9 mouse cellular contexts compared by ENCODE assay signal in genomic region chr11:69096360-69096986, GRCm38 (mm10). TPM values are rescaled to one million over a fixed set of nuclear protein-coding genes. Genes with fewer than 3 reads are reported as not detected.
A peak's percentile ranks its signal among the peaks of the same experiment; 100 is the strongest.
DNase-seq lines count a peak whose midpoint lies in the region; ATAC-seq and TF ChIP-seq lines count a peak whose summit lies in the region.
"Had no signal": no experiment of that assay in that cellular context is flagged by ENCODE, and none has a peak within 500 bp of the region (broad histone marks: within the 10 kb centered on the region; RNA-seq: fewer than 3 reads in every experiment).

No protein-coding gene starts in this region.

- 12% methylated on average over 9 of the region's 9 CpGs for WGBS in heart, embryonic 13.5 days
- WGBS in forebrain, embryonic 15.5 days: 10% methylated on average over 9 of the region's 9 CpGs
- WGBS in liver, postnatal 0 days (ENCODE audit: insufficient replicate concordance): 10% methylated on average over 9 of the region's 9 CpGs

- DNase-seq in heart, postnatal 4 days: no peak
- DNase-seq in liver, postnatal 0 days: no peak
- no peak for DNase-seq in cerebellum, postnatal 10 days
- no peak for DNase-seq in c-Kit-positive CD71-positive TER-119-positive erythroid progenitor cells, embryonic 14.5 days (ENCODE audit: low spot score)

- peak overlapping the region; percentile 89 for H3K9ac ChIP-seq in heart, embryonic 13.5 days
- peak overlapping the region; percentile 59 for H3K9ac ChIP-seq in ES-Bruce4 (ENCODE audit: low read depth, poor library complexity, severe bottlenecking)
- peak overlapping the region; percentile 29 for H3K9ac ChIP-seq in forebrain, embryonic 15.5 days (replicated peaks)
- H3K9ac ChIP-seq in liver, postnatal 0 days (replicated peaks): peak overlapping the region; percentile 93

- peaks cover 23% of the 10 kb centered on the region for H3K36me3 ChIP-seq in heart, embryonic 13.5 days
- H3K36me3 ChIP-seq in ES-Bruce4 (ENCODE audit: control insufficient read depth, insufficient read depth, low read length, poor library complexity, severe bottlenecking): peaks cover 7% of the 10 kb centered on the region; the same call in 1 of the 2 replicates
- peaks cover 8% of the 10 kb centered on the region; the same call in 1 of the 2 replicates for H3K36me3 ChIP-seq in forebrain, embryonic 15.5 days
- peaks cover 24% of the 10 kb centered on the region for H3K36me3 ChIP-seq in liver, postnatal 0 days (replicated peaks; ENCODE audit: insufficient read depth, low read length)

- no peak for TF ChIP-seq POLR2A in ES-Bruce4 (IDR thresholded peaks at IDR 0.05; ENCODE audit: insufficient read depth, low read length)

- H3K4me1 ChIP-seq in heart, embryonic 13.5 days: peaks cover 79% of the 10 kb centered on the region
- no peaks in the 10 kb centered on the region for H3K4me1 ChIP-seq in ES-Bruce4 (ENCODE audit: control insufficient read depth, insufficient read depth, low read length)
- peaks cover 69% of the 10 kb centered on the region for H3K4me1 ChIP-seq in forebrain, embryonic 15.5 days
- H3K4me1 ChIP-seq in liver, postnatal 0 days (ENCODE audit: insufficient read depth): peaks cover 40% of the 10 kb centered on the region

- H3K9me3 ChIP-seq in heart, embryonic 13.5 days: no peaks in the 10 kb centered on the region
- no peaks in the 10 kb centered on the region for H3K9me3 ChIP-seq in ES-Bruce4 (replicated peaks; ENCODE audit: control insufficient read depth, insufficient read depth, low read length, poor library complexity, severe bottlenecking)
- H3K9me3 ChIP-seq in forebrain, embryonic 15.5 days: no peaks in the 10 kb centered on the region
- H3K9me3 ChIP-seq in liver, postnatal 0 days (ENCODE audit: low read length): no peaks in the 10 kb centered on the region

- peak overlapping the region; percentile 71 for H3K4me3 ChIP-seq in heart, embryonic 13.5 days
- H3K4me3 ChIP-seq in ES-Bruce4 (ENCODE audit: low read depth, low read length): peak overlapping the region; percentile 54
- H3K4me3 ChIP-seq in forebrain, embryonic 15.5 days: peak overlapping the region; percentile 45
- peak overlapping the region; percentile 81 for H3K4me3 ChIP-seq in liver, postnatal 0 days (ENCODE audit: low read depth, low read length)

- no peak for TF ChIP-seq CTCF in ES-Bruce4 (IDR thresholded peaks at IDR 0.05; ENCODE audit: low read depth, low read length)
- TF ChIP-seq CTCF in liver, postnatal 0 days (IDR thresholded peaks at IDR 0.05; ENCODE audit: low read depth): no peak

- no peak for TF ChIP-seq EP300 in ES-Bruce4 (IDR thresholded peaks at IDR 0.05; ENCODE audit: insufficient read depth, low read depth, low read length)
- TF ChIP-seq EP300 in liver, postnatal 0 days (IDR thresholded peaks at IDR 0.05; ENCODE audit: low read depth): no peak

- H3K27ac ChIP-seq in heart, embryonic 13.5 days (replicated peaks): peak overlapping the region; percentile 98
- H3K27ac ChIP-seq in ES-Bruce4 (ENCODE audit: insufficient read depth, low read length): no peak overlapping the region
- H3K27ac ChIP-seq in forebrain, embryonic 15.5 days (replicated peaks): peak overlapping the region; percentile 82
- peak overlapping the region; percentile 100 for H3K27ac ChIP-seq in liver, postnatal 0 days (ENCODE audit: low read depth)

- peak overlapping the region; percentile 99 for H3K4me2 ChIP-seq in heart, embryonic 13.5 days
- H3K4me2 ChIP-seq in forebrain, embryonic 15.5 days (replicated peaks): peak overlapping the region; percentile 69
- H3K4me2 ChIP-seq in liver, postnatal 0 days (ENCODE audit: low read depth, low read length): peak overlapping the region; percentile 94

- ATAC-seq in heart, embryonic 13.5 days (ENCODE audit: extremely low read depth, insufficient number of reproducible peaks, low FRiP score, low TSS enrichment): no peak
- no peak for ATAC-seq in forebrain, embryonic 15.5 days (replicated peaks)
- ATAC-seq in liver, postnatal 0 days: peak; percentile 5; the same call in 1 of the 2 replicates
- ATAC-seq in CD4-positive, CD25-positive, alpha-beta regulatory T cell, adult 4 months: no peak

- H3K27me3 ChIP-seq in heart, embryonic 13.5 days (replicated peaks): no peaks in the 10 kb centered on the region
- H3K27me3 ChIP-seq in ES-Bruce4 (ENCODE audit: control insufficient read depth, insufficient read depth, low read length, poor library complexity, severe bottlenecking): no peaks in the 10 kb centered on the region
- no peaks in the 10 kb centered on the region for H3K27me3 ChIP-seq in forebrain, embryonic 15.5 days
- H3K27me3 ChIP-seq in liver, postnatal 0 days (ENCODE audit: insufficient read depth, low read length): no peaks in the 10 kb centered on the region

RNA-seq across cellular contexts. Expression of gene Per1, which starts 1.5 kb away (rescaled TPM):
- polyA plus RNA-seq in heart, embryonic 13.5 days (2015; fragmentation: Nextera tagmentation; extraction: Ambion mirVana): 8.6 and 9.0 TPM in 2 replicates
- 10 to 100 TPM; 42.6 to 55.6 TPM for total RNA-seq in heart, postnatal 4 days (2021)
- 25.0 and 29.3 TPM in 2 replicates for polyA plus RNA-seq in ES-Bruce4 (2011; ENCODE audit: insufficient read depth, insufficient read length, low read depth, missing spikeins)
- polyA plus RNA-seq in forebrain, embryonic 15.5 days (2015; fragmentation: Nextera tagmentation; extraction: Ambion mirVana): 7.6 and 8.2 TPM in 2 replicates
- 3.0 and 8.2 TPM in 2 replicates for polyA plus RNA-seq in liver, postnatal 0 days (2015; fragmentation: Nextera tagmentation; extraction: Ambion mirVana)
- 1 to 10 TPM; 4.5 to 6.6 TPM for polyA plus RNA-seq in CD4-positive, CD25-positive, alpha-beta regulatory T cell, adult 4 months (2017; shearing (Covaris generic))

RNA-seq across cellular contexts. Expression of gene Vamp2, which starts 8.2 kb away (rescaled TPM):
- polyA plus RNA-seq in heart, embryonic 13.5 days (2015; fragmentation: Nextera tagmentation; extraction: Ambion mirVana): 79.5 and 82.1 TPM in 2 replicates
- 10 to 100 TPM; 80.2 to 84.6 TPM for total RNA-seq in heart, postnatal 4 days (2021)
- 39.5 and 41.6 TPM in 2 replicates for polyA plus RNA-seq in ES-Bruce4 (2011; ENCODE audit: insufficient read depth, insufficient read length, low read depth, missing spikeins)
- 179 and 188 TPM in 2 replicates for polyA plus RNA-seq in forebrain, embryonic 15.5 days (2015; fragmentation: Nextera tagmentation; extraction: Ambion mirVana)
- 13.6 and 14.2 TPM in 2 replicates for polyA plus RNA-seq in liver, postnatal 0 days (2015; fragmentation: Nextera tagmentation; extraction: Ambion mirVana)
- polyA plus RNA-seq in CD4-positive, CD25-positive, alpha-beta regulatory T cell, adult 4 months (2017; shearing (Covaris generic)): 10 to 100 TPM; 26.0 to 35.9 TPM

RNA-seq across cellular contexts. Expression of gene Hes7, which starts 23.7 kb away (rescaled TPM):
- 0.47 and 0.67 TPM in 2 replicates for polyA plus RNA-seq in heart, embryonic 13.5 days (2015; fragmentation: Nextera tagmentation; extraction: Ambion mirVana)
- under 1 TPM; 0.23 to 0.29 TPM for total RNA-seq in heart, postnatal 4 days (2021)
- not detected in 2 replicates for polyA plus RNA-seq in ES-Bruce4 (2011; ENCODE audit: insufficient read depth, insufficient read length, low read depth, missing spikeins)
- polyA plus RNA-seq in forebrain, embryonic 15.5 days (2015; fragmentation: Nextera tagmentation; extraction: Ambion mirVana): 0.42 and 0.46 TPM in 2 replicates
- polyA plus RNA-seq in liver, postnatal 0 days (2015; fragmentation: Nextera tagmentation; extraction: Ambion mirVana): 0.07 and 0.15 TPM in 2 replicates
- polyA plus RNA-seq in CD4-positive, CD25-positive, alpha-beta regulatory T cell, adult 4 months (2017; shearing (Covaris generic)): not detected
- total RNA-seq: gastrocnemius, postnatal 25 days had no signal

RNA-seq across cellular contexts. Expression of gene Tmem107, which starts 25.9 kb away (rescaled TPM):
- polyA plus RNA-seq in heart, embryonic 13.5 days (2015; fragmentation: Nextera tagmentation; extraction: Ambion mirVana): 28.4 and 31.3 TPM in 2 replicates
- total RNA-seq in heart, postnatal 4 days (2021): 1 to 10 TPM; 6.7 to 8.6 TPM
- 17.1 and 24.7 TPM in 2 replicates for polyA plus RNA-seq in ES-Bruce4 (2011; ENCODE audit: insufficient read depth, insufficient read length, low read depth, missing spikeins)
- polyA plus RNA-seq in forebrain, embryonic 15.5 days (2015; fragmentation: Nextera tagmentation; extraction: Ambion mirVana): 47.6 and 50.5 TPM in 2 replicates
- 12.5 and 13.0 TPM in 2 replicates for polyA plus RNA-seq in liver, postnatal 0 days (2015; fragmentation: Nextera tagmentation; extraction: Ambion mirVana)
- polyA plus RNA-seq in CD4-positive, CD25-positive, alpha-beta regulatory T cell, adult 4 months (2017; shearing (Covaris generic)): 1 to 10 TPM; 2.4 to 4.2 TPM

RNA-seq across cellular contexts. Expression of gene 9130213A22Rik, which starts 25.9 kb away (rescaled TPM):
- 0.41 and 0.60 TPM in 2 replicates for polyA plus RNA-seq in heart, embryonic 13.5 days (2015; fragmentation: Nextera tagmentation; extraction: Ambion mirVana)
- total RNA-seq in heart, postnatal 4 days (2021): under 1 TPM; 0.29 to 0.65 TPM
- not detected in 2 replicates for polyA plus RNA-seq in ES-Bruce4 (2011; ENCODE audit: insufficient read depth, insufficient read length, low read depth, missing spikeins)
- 0.31 and 0.38 TPM in 2 replicates for polyA plus RNA-seq in forebrain, embryonic 15.5 days (2015; fragmentation: Nextera tagmentation; extraction: Ambion mirVana)
- 0.06 and 0.07 TPM in 2 replicates for polyA plus RNA-seq in liver, postnatal 0 days (2015; fragmentation: Nextera tagmentation; extraction: Ambion mirVana)
- not detected for polyA plus RNA-seq in CD4-positive, CD25-positive, alpha-beta regulatory T cell, adult 4 months (2017; shearing (Covaris generic))

Comparison
In these comparisons a context has a peak if more than half of its experiments do, and no peak if none do; other contexts are left out.
1. H3K9ac ChIP-seq: peak in every context shown above with its lines; median percentile 93 in liver, postnatal 0 days; 89 in heart, embryonic 13.5 days; 59 in ES-Bruce4; 29 in forebrain, embryonic 15.5 days.